Mouse (Mus musculus) regulatory T cell (primary cell): ENCODE measurements around the gene Cltc.
"Not testable (repeated sequence)": the region's sequence is repeated elsewhere in the genome, so short reads cannot be mapped to it uniquely, and the experiment has no call there.

Experiments used
- in situ Hi-C: fragments of 300-600 bp; cut with MboI, MseI; formaldehyde crosslinking; loops from one replicate; pipeline ENCODE4 v1.15.1; 2025; ENCODE audit warnings: high pct_unique_total_duplicates

Gene Cltc

DNA sequence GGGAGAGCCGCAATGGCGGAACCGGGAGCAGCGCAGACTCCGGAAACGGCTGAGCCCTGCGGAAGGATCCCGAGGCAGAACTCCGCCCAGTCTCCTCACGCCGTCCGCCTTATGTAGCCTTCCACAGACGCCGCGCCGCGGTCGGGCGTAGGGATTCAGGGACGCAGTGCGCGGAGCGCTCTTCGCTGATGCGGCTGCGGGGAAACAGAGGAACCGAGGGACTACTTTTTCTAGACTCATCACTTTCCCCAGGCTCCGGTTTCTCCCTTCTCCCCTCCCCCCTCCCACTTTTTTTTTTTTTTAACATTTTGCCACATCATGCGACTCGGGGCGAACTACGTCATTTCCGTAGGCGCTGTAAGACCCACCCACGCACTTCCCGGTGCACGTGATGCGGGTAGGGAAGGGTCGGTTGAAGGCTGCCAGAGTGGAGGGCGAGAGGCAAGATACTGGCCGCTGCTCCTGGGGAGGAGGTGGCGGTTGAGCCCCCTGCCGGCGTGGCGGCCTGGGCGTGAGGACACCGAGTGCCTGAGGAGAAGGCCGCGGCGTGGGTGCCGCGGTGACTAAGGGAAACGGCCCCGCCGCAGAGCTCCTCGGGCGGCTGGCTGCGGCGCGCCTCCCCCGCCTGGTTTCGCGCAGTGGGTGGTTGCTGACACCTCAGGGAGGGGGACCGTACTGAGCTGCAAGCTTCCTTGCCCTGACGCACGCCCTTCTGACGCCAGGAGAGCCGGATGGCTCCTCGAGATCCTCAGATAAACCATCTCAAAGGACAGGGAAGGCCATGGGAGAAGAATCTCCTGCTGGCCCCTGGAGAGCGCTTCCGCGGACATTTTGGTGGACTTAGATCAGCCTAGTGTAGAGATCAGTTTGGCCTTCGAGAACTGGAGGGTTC lies at the start of gene Cltc:
TSS of gene Cltc (minus strand) at position 86 of the 892 bp plus-strand sequence.
- in situ Hi-C loops, result no loop called here

DNA sequence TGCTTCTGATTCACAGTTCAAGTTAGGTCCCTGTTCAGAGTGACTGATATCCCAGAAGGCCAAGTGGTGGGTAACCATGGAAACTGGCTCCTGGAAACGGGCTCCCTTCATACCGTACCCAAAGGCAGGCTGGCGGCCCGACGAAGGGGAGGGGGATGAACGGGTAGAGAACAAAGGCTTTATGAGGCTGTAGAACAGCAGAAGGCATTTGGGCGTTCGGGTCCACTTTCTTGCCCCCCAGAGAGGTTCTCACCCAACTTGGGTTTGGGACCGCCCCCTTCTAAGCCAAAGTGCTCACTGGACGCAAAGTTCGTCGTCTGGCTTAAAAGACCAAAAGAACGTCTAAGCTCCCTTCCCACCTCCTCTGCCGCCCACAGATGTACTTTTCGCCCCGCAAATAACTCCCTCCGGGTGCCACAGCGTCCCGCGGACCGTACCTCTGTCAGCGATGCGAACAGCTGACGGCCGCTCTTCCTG lies 49.7 kb upstream of the Cltc start:
- in situ Hi-C loops, result no loop called here

DNA sequence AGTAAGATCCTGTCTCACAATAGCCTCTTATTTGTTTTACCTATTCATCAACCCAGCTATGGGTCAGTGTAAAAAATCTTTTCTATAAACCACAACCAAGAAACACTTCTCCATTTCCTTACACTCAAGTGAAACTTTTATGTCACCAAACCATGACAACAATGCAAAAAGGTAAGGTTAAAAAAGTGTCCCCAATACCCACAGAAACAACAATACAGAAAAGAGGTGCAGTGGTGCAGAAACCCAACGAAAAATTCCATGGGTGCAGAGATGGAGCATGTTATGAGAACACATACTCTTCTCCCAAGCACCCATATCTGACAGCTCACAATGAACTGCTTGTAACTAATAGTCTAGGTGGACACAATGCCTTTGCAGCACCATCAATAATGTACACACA lies 36.8 kb upstream of the Cltc start:
- in situ Hi-C loops, result loop anchor here (10.0 kb wide), 1 partner anchor 1611 kb away; no protein-coding TSS in a partner anchor

DNA sequence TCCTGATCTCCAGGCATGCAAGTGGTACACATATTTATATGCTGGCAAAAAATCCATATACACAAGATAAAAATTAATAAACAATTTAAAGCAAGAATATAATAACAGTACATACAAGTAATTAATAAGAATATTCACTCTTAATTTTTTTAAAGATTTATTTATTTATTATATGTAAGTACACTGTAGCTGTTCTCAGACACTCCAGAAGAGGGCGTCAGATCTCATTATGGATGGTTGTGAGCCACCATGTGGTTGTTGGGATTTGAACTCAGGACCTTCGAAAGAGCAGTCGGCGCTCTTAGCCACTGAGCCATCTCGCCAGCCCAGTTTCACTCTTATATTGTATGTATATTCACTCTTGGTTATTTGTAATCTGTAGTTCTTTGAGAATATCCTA lies 30.1 kb upstream of the Cltc start:
- in situ Hi-C loops, result not testable (repeated sequence)

DNA sequence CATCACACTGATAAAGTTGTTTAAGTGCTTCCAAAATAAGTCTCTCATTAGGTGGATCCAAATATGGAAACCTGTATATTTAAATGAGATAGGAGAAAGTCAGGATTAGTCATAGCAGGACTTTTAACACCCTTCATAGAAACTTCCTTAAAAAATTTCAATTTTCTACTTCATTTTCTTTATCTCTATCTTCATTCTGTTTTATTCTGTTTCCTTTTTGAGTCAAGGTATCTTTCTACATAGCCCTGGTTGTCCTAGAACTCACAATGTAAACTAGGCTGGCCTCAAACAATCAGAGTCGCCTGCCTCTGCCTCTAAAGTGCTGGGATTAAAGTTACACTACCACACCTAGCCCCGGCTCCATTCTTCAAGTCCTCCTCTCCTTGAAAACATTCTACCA lies 28.4 kb upstream of the Cltc start:
- in situ Hi-C loops, result no loop called here

DNA sequence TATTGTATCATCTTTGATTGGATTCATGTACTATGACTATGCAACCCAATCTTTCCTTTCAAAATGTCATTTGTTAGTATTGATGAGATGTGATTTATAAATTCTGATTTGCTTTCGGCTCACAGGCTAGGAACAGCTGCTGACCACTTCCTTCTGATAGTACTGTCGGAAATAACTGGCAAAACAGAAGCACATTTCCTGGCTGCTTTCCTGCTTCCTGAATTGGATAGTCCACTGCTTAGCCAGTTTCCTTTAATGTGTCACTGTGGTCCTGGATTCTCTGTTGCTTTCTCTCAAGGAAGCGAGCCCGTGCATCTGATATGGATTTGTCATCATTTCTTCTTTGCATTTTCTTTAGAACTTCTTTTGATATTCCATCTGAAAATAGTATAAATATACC lies 12.5 kb upstream of the Cltc start:
- in situ Hi-C loops, result no loop called here

DNA sequence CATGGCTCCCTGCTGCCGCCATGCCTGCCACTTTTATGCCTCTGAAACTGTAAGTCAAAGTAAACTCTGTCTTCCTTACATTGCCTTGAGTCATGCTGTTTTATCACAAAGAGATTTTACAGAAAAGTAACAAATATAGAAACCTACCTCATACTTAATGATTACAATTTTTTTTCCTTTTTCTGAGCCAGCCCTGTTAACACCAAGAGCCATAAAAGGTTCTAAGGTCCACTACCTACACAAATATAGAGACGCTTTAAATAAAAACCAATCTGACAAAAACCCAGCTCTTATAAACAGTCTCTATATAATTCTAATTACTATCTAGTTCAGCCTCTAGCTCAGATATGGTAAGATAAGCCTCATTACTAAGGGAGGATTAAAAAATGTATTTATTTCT lies 7.1 kb upstream of the Cltc start:
- in situ Hi-C loops, result no loop called here

DNA sequence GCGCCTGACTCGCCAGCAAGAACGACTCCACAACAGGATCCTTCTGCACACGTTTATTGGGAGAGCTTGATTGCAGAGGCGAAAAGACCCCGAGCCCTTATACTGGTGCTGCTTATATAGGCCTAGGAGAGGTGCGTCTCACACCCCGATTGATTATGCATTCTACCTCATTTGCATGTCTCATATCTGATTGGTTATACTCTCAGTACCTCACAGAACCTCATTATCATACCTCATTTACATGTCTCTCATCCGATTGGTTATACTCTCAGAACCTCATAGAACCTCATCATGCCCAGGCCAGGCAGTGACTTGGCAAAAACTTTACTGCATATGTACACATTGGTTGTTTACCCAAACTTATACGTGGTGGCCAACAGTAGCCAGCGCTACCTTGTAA lies 5.8 kb upstream of the Cltc start:
- in situ Hi-C loops, result not testable (repeated sequence)

DNA sequence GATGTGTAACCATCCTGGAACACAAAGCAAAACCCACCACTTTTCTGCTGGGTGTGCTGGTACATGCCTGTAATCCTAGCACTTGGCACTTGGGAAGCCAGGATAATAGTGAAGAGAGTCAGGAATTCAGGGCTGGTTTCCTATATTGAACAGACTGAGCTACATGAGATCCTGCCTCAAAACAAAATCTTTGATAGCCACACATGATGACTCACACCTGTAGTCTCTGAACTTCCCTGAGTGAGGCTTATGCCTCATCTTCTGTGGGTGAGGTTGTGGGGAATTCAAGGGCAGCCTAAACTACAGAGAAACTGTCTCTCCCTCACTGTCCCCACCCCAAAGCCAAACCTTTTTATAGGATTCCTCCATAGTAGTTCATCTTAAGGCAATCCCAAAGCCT lies 3.0 kb upstream of the Cltc start:
- in situ Hi-C loops, result no loop called here

DNA sequence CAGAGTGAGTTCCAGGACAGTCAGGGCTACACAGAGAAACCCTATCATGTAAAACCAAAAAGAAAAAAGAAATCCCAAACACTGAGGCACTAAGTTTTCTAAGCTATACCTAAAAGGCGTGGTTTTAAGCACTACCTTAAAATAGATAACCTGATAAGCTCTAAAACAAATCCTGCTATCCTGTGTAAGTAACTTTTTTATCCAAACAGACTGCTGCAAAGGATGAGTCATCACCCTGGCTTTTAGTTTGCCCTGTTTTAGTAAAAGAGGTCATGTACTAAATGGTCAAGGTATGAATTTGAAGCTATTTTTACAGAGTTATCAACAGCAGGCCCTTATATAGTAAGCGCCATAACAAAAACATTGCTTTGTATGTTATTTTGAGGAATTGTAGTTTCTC lies 2.5 kb upstream of the Cltc start:
- in situ Hi-C loops, result no loop called here

DNA sequence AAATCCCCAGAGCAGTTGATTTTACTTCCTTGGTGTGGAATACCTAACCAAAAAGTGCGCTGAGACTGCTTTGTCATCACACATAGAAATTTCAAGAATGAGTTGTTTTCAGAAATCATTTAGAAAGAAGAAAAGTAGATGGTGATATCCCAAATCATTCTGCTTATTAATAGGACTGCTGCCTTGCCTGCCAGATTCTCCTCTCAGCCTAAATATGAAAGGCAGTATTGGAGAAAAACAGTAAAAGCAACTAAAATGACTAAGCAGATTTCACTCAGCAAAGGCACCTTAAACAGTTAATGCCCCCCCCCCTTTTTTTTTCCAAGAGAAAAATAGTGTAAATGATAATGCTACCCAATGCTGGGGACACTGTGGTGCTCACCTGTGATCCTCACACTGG lies 1.9 kb upstream of the Cltc start:
- in situ Hi-C loops, result no loop called here

DNA sequence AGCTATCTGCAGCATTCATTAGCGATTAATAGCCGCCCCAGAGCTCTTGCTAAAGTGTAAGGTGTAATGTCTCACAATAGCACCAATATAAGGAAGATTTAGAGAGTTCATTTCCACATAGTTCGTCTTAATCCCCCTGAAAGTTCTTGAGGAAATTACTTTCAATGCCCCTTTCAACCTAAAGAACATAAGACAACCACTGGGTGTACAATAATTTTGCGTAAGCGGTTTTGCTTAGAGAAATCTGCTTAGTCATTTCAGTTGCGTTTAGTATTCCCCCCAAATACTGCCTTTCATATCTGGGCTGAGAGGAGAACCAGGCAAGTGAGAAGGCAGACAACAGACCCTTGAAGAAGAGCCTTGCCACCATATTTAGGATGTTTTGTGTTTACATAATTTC lies 1.2 kb upstream of the Cltc start:
- in situ Hi-C loops, result no loop called here

DNA sequence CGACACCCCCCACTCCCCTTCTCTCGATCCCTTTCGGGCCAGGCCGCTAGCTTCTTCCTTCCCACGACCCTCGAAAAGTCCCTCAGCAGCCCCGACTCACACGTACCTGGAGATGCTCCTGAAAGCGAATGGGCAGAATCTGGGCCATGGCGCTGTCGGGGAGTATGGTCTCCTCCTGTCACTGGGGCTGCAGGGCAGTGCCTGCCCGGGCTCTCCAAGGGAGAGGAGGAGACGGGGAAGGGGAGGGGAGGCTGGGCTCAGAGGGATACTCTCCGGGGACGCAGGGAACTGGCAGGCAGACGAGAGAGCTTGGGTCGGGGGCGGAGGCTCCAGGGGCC lies 254 bp downstream of the Cltc start:
- in situ Hi-C loops, result no loop called here

DNA sequence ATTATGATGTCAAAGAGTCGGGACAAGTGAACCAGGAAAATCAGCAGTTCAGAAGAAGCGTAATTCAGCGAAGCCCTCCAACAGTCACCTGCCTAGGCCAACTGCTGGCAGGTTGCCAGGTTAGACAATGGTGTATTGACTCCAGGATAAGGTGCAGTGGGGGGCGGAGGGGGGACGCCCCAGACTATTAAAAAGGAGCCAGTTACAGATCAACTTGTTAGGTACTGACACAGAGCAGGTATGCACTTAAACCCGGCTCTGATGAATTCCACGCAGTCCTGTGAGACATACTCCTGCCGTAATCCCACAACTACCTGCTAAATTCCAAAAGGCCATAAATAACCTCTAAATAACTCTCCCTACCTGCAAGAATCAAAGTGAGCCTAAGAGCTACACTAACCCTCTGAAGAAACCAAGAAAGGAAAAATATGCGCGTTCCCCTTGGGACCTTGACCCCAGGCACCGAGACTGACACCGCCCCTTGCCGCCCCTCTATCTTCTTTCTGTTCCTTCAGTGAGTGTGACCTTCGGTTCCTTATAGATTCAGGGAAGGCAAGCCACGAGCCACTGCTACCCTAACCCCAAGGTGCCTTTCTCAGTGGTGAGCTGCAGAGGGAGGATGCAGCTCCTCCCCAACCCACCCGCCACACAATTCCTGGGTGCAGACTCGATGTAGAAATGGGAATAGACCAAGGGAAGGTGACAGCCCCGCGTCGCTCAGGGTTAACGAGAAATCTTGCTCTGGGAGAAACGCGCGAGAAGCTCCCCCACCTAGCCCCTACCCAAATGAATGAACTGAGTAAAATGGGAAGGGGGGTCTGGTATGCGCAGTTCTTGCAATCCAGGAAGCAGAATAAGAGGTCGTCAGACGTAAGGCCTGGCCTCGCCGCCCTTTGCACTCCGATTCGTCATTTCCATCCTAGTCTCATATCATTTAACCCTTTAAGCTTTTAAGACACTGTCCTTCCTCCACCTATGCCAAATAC lies 916 bp downstream of the Cltc start:
- in situ Hi-C loops, result no loop called here

DNA sequence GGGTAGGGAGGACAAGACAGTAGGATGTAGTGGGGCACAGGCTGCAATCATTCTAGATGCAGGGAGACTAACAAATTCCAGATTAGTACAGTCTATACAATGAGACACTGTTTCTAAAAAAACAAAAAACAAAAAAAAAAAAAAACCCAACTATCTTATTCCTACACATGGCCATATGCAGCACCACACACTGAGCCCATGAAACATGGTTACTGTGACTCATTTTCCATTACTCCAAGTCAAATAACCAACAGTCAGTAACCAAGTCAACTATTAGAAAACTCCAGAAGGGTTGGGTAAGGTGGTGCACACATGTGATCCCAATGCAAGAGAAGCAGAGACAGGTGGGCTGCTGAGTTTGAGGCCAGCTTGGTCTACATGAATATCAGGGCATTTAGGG lies 5.0 kb downstream of the Cltc start:
- in situ Hi-C loops, result no loop called here

DNA sequence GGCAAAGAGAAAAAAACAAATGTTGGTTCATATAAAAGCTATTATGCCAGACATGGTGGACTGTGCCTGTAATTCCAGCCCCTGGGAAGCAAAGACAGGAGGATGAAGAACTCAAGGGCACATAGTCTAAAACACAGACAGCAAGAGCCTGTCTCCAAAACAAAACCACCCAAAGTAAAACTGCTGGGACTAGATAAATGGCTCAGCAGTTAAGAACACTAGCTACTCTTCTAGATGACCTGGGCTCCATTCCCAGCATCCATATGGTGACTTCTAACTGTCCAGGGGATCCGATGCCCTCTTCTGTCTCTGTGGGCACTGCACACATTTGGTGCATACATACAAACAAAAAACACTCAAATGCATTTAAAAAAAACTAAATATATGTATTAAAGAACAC lies 6.4 kb downstream of the Cltc start:
- in situ Hi-C loops, result no loop called here

DNA sequence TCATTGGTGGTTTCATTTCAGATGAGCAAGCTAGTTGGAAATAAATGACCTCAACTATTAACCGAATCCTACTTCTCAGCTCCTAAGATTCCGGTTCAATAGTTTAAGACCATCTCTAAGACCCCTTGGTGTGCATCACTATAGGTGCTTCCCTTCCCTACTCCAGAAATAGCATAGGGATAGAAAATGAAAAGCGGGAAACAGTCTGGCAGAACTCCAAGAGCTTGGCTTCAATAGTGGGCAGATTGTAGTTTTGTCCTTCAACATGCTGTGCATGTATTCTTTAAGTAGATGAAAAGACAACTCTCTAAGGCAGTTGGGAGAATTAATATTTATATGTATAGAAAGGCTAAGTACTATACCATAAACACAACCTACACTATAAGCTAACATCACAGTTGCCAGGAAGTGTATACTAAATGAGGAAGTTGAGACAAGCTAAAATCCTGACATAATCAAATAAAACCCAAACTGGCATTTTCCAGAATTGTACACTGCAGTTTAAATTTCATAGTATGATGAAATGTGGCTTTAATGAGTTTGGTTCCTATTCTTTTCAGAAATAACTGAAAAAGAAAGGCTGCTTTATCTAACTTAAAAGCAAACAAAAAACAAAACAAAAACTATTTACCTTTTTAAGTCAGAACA lies 7.5 kb downstream of the Cltc start:
- in situ Hi-C loops, result no loop called here

DNA sequence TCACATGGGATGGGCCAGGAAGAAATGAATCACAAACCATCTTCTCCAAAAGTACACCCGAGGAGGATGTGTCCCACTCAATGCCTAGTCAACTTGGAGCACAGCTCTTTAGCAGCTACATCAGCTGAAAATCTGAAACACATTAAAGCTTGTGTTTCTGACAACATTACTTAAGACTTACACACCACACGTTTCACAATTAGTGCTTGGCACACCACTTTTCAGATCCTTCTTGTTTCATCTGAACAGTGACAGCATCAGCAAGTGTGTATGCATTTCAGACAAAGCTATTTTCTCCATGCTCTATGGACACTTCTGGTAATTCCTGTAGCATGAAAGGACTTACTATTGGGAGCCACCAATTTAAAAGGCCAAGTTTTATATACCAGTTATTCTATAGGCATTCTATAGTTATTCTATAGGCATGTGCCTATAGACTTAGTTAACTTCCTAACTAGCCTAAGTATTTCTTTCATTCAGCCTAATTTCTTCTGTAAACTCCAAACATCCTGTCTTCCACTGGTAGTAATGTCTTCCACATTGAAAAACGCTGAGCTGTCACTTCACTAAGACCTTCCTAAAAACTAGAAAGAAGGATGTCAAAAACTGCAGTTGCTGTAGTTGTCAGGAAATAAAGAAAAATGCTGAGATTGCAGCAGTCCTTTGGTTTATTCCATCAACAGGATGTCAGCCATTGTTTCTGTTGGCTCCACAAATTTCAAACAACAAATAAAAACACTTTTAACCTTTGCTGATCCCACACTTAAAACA lies 11.5 kb downstream of the Cltc start:
- in situ Hi-C loops, result no loop called here

DNA sequence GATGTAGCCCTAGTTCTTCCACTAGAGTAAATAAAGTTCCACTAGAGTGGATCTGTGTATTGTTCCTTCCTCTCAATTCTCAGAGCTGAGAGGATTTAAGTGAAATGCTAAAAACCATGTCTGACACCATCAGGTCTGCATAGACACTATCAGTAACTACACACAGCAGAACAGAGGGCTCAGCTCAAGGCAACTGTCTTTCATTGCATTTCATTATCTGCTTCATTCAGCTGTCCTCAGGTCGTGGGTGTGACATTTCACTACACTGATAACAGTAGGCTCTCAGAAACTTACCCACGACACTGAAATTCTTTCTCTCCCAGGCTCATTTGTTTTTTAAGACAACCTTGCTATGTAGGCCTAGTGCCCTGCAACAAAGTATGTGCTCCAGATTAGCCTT lies 14.8 kb downstream of the Cltc start:
- in situ Hi-C loops, result no loop called here

DNA sequence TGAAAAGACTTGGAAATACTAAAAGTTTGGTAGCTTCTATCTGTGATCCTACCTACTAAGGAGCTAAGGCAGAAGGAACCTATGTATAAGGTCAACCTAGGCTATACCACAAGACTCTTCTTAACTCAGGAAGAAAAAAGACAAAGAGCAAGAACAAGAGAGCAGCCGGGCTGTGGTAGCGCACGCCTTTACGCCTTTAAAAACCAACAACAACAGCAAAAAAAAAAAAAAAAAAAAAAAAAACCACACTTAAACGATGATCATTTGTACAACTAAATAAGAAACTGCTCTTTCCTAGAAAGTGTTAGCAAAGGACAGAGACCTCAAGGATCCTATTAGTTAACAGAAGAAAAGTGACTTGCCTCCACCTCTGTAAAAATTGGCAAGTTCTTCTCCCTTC lies 15.9 kb downstream of the Cltc start:
- in situ Hi-C loops, result no loop called here

DNA sequence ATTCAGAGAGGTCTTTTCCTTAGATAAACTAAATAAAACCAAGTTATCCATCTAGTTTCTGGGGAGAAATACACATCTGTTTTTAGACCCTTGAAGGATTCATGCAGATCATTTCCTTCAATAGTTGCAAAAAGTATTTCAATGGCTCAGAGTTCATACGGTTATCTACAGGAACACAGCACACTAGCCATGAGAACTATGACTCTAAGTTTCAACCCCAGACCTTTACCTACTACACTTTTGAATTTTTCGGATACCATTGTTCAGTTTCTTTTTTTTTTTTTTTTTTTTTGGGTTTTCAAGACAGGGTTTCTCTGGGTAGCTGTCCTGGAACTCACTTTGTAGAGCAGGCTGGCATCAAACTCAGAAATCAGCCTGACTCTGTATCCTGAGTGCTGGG lies 17.9 kb downstream of the Cltc start:
- in situ Hi-C loops, result no loop called here
